Mouse (Mus musculus) thymus, postnatal 0 days (tissue): ENCODE data around the gene Palld. TPM values are rescaled to one million over a fixed set of nuclear protein-coding genes. Genes with fewer than 3 reads are reported as not detected.

Experiments used
- DNase-seq: peaks from one replicate; pipeline ENCODE4 v3.0.0-alpha.2; 2015; ENCODE audit warnings: low spot score
- polyA plus RNA-seq: library from polyadenylated mRNA; unstranded; fragments of >200 nt; fragmentation: Nextera tagmentation; extraction: Ambion mirVana; gene quantifications from 2 replicates; pipeline ENCODE4 v1.2.1, GENCODE M21; 2015

Gene Palld
- polyA plus RNA-seq, 1 experiment from 2014 or later = 28.5 TPM

GRCm38 (mm10) chr8:61866920-61867319 lies 35.6 kb downstream of the Palld start:
- DNase-seq = no peak

DNA sequence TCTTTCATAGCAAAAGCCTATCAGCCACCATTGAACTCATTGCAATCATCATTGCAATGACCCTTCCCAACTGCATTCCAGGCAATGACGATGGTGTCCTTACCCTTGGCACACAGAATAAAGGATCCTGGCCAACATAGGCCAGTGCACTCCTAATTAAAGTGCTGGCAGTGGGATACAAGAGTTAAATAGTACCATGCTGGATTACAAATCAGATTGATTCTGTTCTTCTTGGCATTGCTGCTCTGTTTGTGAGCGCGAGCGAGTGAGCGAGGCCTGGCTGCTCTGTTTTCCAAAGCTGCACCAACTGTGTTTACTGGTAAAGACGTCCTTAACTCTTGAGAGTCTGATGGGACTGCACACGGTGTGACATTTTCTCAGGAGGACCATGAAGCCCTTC lies 37.1 kb downstream of the Palld start:
- no peak for DNase-seq

DNA sequence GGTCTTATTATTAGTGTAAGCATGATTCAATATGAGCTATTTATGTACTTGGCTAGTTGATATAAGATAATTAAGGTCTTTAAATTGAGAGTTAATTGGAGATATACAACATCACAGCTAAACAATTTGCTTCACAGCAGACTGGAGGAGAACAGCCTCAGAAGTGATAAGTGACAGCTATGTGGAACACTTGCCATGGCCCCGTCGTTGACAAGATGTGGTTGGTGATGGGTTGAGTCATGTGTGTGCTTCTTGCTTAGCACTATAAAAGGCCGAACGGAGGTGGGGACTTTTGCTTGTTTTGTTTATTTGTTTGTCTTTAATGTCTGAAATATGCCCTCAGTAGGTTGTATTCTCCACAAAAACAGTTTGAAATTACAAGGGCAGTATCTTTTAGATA lies 51.2 kb downstream of the Palld start:
- DNase-seq = no peak

DNA sequence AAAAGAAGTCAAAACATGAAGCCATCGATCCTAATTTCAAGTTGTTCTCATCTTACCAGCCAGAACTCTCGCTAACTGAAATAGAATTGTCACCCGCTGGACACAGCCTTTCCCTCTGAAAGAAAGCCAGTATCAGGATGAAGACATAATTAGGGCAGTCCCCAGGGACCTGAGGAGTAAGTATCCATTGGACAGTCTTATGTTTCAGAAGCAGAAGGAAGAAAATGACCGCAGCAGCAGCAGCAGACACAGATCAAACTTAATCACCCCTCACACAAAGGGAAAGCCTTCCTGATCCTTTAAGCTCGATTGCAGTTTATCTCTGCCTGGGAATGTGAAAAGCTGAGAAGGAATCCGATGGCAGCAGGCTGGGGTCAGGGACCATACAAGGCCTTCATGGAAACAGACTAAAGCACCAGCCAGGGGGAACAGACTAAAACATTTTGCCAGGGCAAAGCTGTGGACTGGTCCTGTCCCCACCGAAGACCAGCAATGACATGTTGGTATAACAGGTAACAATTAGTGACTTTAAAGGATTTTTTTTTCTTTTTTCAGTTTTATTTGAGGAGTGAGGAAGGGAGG lies 53.8 kb downstream of the Palld start:
- no peak for DNase-seq

DNA sequence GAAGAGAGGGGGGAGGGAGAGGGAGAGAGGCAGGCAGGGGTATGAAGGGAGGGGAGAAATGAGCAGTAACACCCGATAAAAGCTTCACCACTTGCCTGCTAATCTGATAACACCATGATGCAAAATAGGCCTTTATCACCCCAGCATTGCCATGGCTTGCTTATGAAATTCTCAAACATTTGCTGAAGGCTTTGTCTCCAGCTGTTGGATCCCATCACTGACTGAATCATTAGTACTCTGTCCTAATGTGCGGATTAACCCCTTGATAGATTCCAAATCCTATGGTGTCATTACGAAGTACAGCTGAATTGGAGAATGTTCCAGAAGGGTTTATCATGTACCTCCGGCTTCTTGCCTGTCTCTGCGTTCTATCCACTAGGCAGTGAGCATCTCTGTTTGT lies 55.0 kb downstream of the Palld start:
- no peak for DNase-seq

DNA sequence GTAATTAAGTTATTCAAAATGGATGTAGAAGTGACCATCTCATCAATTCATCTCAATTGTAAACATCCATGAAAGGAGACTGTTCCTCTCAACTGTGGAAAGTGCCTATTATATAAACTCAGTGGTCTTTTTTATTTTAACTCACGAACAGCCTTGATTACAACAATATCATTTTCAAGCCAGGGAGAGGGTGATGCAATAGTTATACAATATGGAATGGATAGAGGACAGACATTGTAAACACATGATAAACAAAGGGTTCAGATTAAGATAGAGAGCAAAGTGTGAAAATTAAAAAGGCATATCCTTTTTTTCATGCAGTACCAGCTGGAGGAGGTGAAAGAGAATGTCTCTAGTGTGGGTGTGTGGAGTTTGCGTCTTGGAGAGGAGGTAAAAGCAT lies 57.5 kb downstream of the Palld start:
- no peak for DNase-seq

DNA sequence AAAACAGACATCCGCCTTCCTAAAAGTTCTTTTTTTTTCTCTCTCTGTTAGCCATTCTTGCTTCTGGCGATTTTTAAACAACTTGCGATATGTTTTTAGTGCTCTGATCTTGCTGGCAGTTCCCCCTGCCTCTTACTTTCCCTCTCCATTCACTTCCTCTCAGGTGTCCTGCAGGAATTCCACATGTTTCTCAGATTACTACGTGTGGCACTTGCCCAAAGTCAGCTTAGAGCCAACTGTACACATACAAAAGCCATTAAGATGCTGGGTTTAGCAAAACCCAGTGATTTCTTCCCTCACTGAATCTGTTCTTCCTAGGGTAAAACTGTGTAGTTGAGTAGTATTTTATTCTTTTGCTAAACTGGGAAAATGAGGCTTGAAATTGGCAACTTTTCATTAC lies 57.9 kb downstream of the Palld start:
- no peak for DNase-seq

GRCm38 (mm10) chr8:61843776-61844175 lies 58.7 kb downstream of the Palld start:
- DNase-seq = no peak

GRCm38 (mm10) chr8:61833211-61833610 lies 69.3 kb downstream of the Palld start:
- no peak for DNase-seq

- no peak for DNase-seq
Observed at GRCm38 (mm10) chr8:61831944-61832343, 70.5 kb downstream of the Palld start.

GRCm38 (mm10) chr8:61830821-61831220 lies 71.7 kb downstream of the Palld start:
- no peak for DNase-seq

GRCm38 (mm10) chr8:61824563-61824962 lies 77.9 kb downstream of the Palld start:
- no peak for DNase-seq

DNA sequence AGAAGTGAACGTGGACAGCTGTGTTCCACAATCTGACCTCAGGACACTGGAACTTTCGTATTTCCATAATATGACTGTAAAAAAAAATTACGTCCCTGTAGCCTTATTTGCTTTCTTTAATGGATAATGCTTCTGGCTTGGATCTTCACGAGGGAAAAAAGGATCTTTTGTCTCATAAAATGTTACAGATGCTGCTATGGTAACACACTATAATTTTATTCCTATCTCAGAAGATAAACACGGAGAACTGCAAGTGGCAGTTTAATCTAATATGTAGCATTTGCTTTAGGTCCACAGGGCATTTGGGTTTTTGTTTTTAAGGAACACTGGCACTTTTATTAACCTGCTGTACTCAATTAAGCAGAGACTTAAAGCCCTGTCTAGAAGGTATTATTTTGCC lies 79.3 kb downstream of the Palld start:
- DNase-seq = no peak

DNA sequence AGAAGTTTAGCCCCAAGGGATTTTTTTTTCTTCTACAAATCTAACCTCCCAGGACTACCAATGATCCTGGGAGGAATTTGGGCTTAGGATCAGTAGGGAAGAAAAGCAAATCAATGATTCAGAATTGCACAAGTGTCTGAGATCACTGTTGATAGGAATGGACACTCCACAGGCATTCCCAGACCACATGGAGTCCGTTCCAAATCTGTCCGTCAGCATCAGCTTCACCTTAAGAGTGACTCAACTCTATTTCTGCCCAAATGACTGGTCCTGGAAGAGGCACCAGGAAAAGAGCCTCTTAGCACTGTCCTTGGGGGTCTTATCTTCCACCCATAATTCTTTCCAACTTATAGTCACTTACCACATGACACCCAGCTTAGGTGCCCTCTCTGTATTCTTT lies 98.7 kb downstream of the Palld start:
- DNase-seq = no peak

- no peak for DNase-seq
Observed at GRCm38 (mm10) chr8:61802840-61803239, 99.7 kb downstream of the Palld start.

- no peak for DNase-seq
Observed at GRCm38 (mm10) chr8:61797391-61797947, 105.0 kb downstream of the Palld start.

DNA sequence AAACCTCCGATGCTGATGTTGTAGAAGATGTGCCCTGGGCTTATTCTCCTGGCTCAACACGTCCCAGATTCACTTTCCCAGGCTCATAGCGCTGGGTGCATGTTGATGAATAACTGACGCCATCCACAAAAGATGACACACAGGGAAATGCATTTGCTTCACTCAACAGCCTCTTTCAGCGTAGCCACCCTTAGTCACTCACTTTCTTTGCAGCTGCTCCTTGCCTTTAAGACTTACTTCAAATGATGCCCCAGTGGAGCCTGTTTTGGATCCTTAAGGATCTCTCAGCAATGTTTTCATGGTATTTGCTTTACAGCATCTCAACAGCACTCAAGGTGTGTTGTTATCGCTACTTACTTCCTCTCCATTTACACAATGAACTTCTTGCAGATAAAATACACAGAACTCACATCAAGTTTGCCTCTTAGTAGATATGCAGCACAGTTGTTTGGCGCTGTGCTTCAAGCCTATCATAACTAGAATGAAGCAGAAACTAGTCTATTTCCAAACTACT lies 105.9 kb downstream of the Palld start:
- no peak for DNase-seq

- no peak for DNase-seq
Observed at GRCm38 (mm10) chr8:61789946-61790345, 112.5 kb downstream of the Palld start.

DNA sequence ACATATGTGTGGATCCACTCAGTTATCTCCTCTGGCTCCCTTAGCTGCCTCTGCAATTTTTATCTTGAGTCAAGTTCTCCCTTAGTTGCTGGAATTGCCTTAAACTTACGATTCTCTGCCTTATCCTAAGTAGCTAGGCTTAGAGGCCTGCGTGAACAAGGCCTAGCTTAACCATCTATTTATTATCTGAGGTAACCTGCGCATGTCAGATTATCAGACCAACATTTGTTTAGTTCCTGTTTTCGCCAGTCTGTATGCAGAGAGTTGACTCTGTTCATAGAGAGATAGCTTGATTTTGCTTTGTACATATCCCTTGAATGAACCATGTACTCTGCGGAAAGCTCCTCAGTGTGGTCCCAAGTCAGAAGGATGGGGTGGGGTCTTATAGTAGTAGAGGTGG lies 113.2 kb downstream of the Palld start:
- DNase-seq = no peak

- no peak for DNase-seq
Observed at GRCm38 (mm10) chr8:61782931-61783491, 119.5 kb downstream of the Palld start.

DNA sequence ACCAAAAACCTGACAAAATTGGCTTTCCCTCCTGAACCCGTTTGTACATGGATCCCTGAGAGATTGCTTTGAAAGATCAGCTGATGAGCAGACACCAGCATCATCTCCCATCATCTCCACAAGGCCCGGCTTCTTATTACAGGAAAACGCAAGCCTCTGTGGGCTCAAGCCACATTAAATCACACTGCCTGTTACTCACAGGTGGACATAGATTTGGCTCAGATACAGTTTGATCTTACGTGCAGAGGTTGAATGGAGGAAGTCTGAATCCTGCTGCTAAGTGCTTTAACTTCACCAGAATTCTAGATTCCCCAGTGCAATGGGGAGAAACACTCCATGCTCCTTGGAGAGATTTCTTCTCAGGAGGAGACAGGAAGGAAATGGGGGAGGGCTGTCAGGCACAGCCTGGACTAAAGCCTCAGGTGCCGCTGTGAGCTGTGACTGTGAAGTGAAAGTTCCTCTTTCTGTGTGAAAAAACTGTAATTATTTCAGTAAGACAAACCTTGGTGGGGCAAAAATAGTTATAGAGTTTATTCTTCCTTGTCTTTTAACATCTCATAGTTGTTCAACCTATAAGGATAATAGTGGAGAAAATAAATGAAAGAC lies 121.7 kb downstream of the Palld start:
- DNase-seq = no peak

DNA sequence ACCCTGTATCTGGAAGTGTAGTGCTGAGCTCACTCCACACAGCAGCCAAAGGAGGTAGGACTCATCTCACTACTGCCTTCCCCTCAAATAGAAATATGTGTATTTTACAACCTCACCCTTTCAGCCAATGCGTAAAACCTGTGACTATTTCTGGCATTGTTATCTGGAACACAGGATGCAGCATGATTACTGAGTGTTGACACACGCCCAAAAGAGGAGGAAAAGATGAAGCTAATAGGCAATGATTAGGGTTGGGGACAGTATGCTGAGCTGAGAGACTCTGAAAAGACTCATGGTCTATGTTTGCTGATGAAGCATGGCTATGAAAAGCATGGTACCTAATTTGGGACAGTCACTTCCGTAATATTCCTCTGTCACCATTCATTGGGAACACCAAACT lies 124.3 kb downstream of the Palld start:
- DNase-seq = no peak

- no peak for DNase-seq
Observed at GRCm38 (mm10) chr8:61776560-61776959, 125.9 kb downstream of the Palld start.
